Comparison of ENCODE assay signal across 8 mouse cellular contexts in the genomic region with DNA sequence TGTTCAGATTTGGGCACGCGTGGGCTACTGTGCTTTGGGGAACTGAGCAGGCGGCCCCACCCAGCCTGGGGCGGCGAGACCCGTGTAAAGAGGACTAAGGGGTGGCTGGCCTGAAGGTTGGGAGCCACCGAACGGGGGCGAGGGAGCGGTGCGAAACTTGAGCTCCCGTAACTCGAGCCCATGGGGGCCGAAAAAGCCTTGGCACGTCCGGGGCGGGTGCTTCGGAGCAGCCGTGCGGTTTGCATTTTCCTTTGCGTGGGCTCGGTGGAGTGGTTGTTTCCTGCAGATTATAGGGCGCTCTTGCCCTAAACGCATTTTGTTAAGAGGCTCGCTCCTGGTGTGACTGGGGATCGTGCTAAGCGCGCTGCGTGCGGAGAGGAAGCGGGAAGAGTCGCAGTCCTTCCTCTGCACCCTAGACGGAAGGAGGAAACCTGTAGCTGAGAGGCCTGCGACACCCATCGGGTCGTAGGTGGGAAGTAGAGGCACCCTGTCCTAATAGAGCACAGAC. TPM values are rescaled to one million over a fixed set of nuclear protein-coding genes. Genes with fewer than 3 reads are reported as not detected.
DNase-seq lines count a peak whose midpoint lies in the region; ATAC-seq and TF ChIP-seq lines count a peak whose summit lies in the region.

No protein-coding gene starts in this region.

- no peak for TF ChIP-seq CTCF in kidney, postnatal 0 days (IDR thresholded peaks at IDR 0.05; ENCODE audit: low read depth)
- no peak for TF ChIP-seq CTCF in Patski (IDR thresholded peaks at IDR 0.05)

- peaks cover 17% of the 10 kb centered on the region for H3K4me1 ChIP-seq in kidney, postnatal 0 days (replicated peaks; ENCODE audit: insufficient read depth, low read length)
- H3K4me1 ChIP-seq in hindbrain, embryonic 15.5 days (replicated peaks) = peaks cover 21% of the 10 kb centered on the region
- peaks cover 39% of the 10 kb centered on the region for H3K4me1 ChIP-seq in lung, embryonic 15.5 days

- peaks cover 23% of the 10 kb centered on the region for H3K36me3 ChIP-seq in kidney, postnatal 0 days (ENCODE audit: insufficient read depth, low read length)
- H3K36me3 ChIP-seq in hindbrain, embryonic 15.5 days = peaks cover 26% of the 10 kb centered on the region
- peaks cover 35% of the 10 kb centered on the region for H3K36me3 ChIP-seq in lung, embryonic 15.5 days

- H3K4me3 ChIP-seq in kidney, postnatal 0 days (replicated peaks; ENCODE audit: low read depth, low read length) = peak overlapping the region; percentile 96
- peak overlapping the region; percentile 91 for H3K4me3 ChIP-seq in hindbrain, embryonic 15.5 days
- peak overlapping the region; percentile 80 for H3K4me3 ChIP-seq in lung, embryonic 15.5 days

- under 1% methylated on average over 36 of the region's 36 CpGs for WGBS in kidney, postnatal 0 days
- WGBS in hindbrain, embryonic 15.5 days = 0% methylated on average over 36 of the region's 36 CpGs
- under 1% methylated on average over 36 of the region's 36 CpGs for WGBS in lung, embryonic 15.5 days

- peak; percentile 70 for DNase-seq in kidney, postnatal 0 days (ENCODE audit: low spot score)
- DNase-seq in kidney, adult 11 months = no peak
- DNase-seq in Patski (ENCODE audit: low read depth, low spot score) = no peak
- peak; percentile 52 to 53 for DNase-seq in right cerebral cortex, postnatal 10 days (ENCODE audit: low spot score in 2 of 2)
- DNase-seq in kidney, postnatal 25 days = no peak

- H3K9ac ChIP-seq in kidney, postnatal 0 days (ENCODE audit: low read depth, low read length) = peak overlapping the region; percentile 91
- H3K9ac ChIP-seq in hindbrain, embryonic 15.5 days = peak overlapping the region; percentile 90
- H3K9ac ChIP-seq in lung, embryonic 15.5 days = peak overlapping the region; percentile 87

- no peaks in the 10 kb centered on the region for H3K27me3 ChIP-seq in kidney, postnatal 0 days (ENCODE audit: insufficient read depth, low read length)
- no peaks in the 10 kb centered on the region for H3K27me3 ChIP-seq in Patski
- no peaks in the 10 kb centered on the region for H3K27me3 ChIP-seq in hindbrain, embryonic 15.5 days
- H3K27me3 ChIP-seq in lung, embryonic 15.5 days = no peaks in the 10 kb centered on the region

- peak overlapping the region; percentile 99 for H3K4me2 ChIP-seq in kidney, postnatal 0 days (ENCODE audit: low read length)
- peak overlapping the region; percentile 93 for H3K4me2 ChIP-seq in hindbrain, embryonic 15.5 days
- H3K4me2 ChIP-seq in lung, embryonic 15.5 days = peak overlapping the region; percentile 80

- in situ Hi-C loops in Patski (cut with MboI; ENCODE audit: low pct_unique_long_range_greater_than_20kb) = no loop called here

- ATAC-seq in kidney, postnatal 0 days (replicated peaks; ENCODE audit: low FRiP score, low read depth) = peak; percentile 7
- peak; percentile 45 for ATAC-seq in Patski
- peak; percentile 45 for ATAC-seq in erythroblast, adult 5-6 weeks (replicated peaks; ENCODE audit: low FRiP score, poor library complexity, severe bottlenecking)
- ATAC-seq in hindbrain, embryonic 15.5 days (ENCODE audit: low FRiP score, low read depth) = no peak
- ATAC-seq in lung, embryonic 15.5 days (ENCODE audit: borderline replicate concordance, extremely low read depth, low FRiP score, low TSS enrichment) = 0 out of 2 replicates have a peak, but pooled peaks have one; percentile 7

- H3K9me3 ChIP-seq in kidney, postnatal 0 days (replicated peaks; ENCODE audit: low read length) = no peaks in the 10 kb centered on the region
- H3K9me3 ChIP-seq in hindbrain, embryonic 15.5 days = no peaks in the 10 kb centered on the region
- H3K9me3 ChIP-seq in lung, embryonic 15.5 days = no peaks in the 10 kb centered on the region

- POLR2A ChIA-PET in Patski (lab: Charles Lee) = interaction anchor here (1.0 kb wide), 1 partner anchor 8 kb away, joined by 3 read pairs; no protein-coding TSS in a partner anchor

- peak overlapping the region; percentile 95 for H3K27ac ChIP-seq in kidney, postnatal 0 days
- peak overlapping the region; percentile 91 for H3K27ac ChIP-seq in hindbrain, embryonic 15.5 days (replicated peaks)
- peak overlapping the region; percentile 96 for H3K27ac ChIP-seq in lung, embryonic 15.5 days

- CTCF ChIA-PET in Patski (lab: Charles Lee) = no interaction called here

RNA-seq across cellular contexts. Expression of gene Ldha, which starts 4.8 kb away (rescaled TPM):
- 890 and 943 TPM in 2 replicates for polyA plus RNA-seq in kidney, postnatal 0 days (2015; fragmentation: Nextera tagmentation; extraction: Ambion mirVana)
- 752 TPM for polyA plus RNA-seq in Patski (2021)
- total RNA-seq in erythroblast, adult 5-6 weeks (2015; ENCODE audit: low replicate concordance) = 108 and 109 TPM in 2 replicates
- 53.0 and 92.1 TPM in 2 replicates for total RNA-seq in erythroblast, adult 5-6 weeks (2017; ENCODE audit: low replicate concordance)
- polyA plus RNA-seq in hindbrain, embryonic 15.5 days (2015; fragmentation: Nextera tagmentation; extraction: Ambion mirVana) = 696 and 729 TPM in 2 replicates
- 1,840 and 1,954 TPM in 2 replicates for polyA plus RNA-seq in lung, embryonic 15.5 days (2015; fragmentation: Nextera tagmentation; extraction: Ambion mirVana)

RNA-seq across cellular contexts. Expression of gene Ldhc, which starts 15.0 kb away (rescaled TPM):
- not detected in 2 replicates for polyA plus RNA-seq in kidney, postnatal 0 days (2015; fragmentation: Nextera tagmentation; extraction: Ambion mirVana)
- not detected for polyA plus RNA-seq in Patski (2021)
- total RNA-seq in erythroblast, adult 5-6 weeks (2015; ENCODE audit: low replicate concordance) = 3.8 TPM in 1 of 2 replicates, not detected in the other
- total RNA-seq in erythroblast, adult 5-6 weeks (2017; ENCODE audit: low replicate concordance) = 0.56 TPM in 1 of 2 replicates, not detected in the other
- polyA plus RNA-seq in hindbrain, embryonic 15.5 days (2015; fragmentation: Nextera tagmentation; extraction: Ambion mirVana) = 0.30 and 0.34 TPM in 2 replicates
- polyA plus RNA-seq in lung, embryonic 15.5 days (2015; fragmentation: Nextera tagmentation; extraction: Ambion mirVana) = 0.14 TPM in 1 of 2 replicates, not detected in the other

RNA-seq across cellular contexts. Expression of gene Gtf2h1, which starts 50.1 kb away (rescaled TPM):
- 39.1 and 43.6 TPM in 2 replicates for polyA plus RNA-seq in kidney, postnatal 0 days (2015; fragmentation: Nextera tagmentation; extraction: Ambion mirVana)
- polyA plus RNA-seq in Patski (2021) = 45.2 TPM
- total RNA-seq in erythroblast, adult 5-6 weeks (2015; ENCODE audit: low replicate concordance) = 11.3 and 21.3 TPM in 2 replicates
- total RNA-seq in erythroblast, adult 5-6 weeks (2017; ENCODE audit: low replicate concordance) = 15.8 and 19.5 TPM in 2 replicates
- 39.5 and 41.2 TPM in 2 replicates for polyA plus RNA-seq in hindbrain, embryonic 15.5 days (2015; fragmentation: Nextera tagmentation; extraction: Ambion mirVana)
- 40.6 and 43.8 TPM in 2 replicates for polyA plus RNA-seq in lung, embryonic 15.5 days (2015; fragmentation: Nextera tagmentation; extraction: Ambion mirVana)

RNA-seq across cellular contexts. Expression of gene Hps5, which starts 50.2 kb away (rescaled TPM):
- polyA plus RNA-seq in kidney, postnatal 0 days (2015; fragmentation: Nextera tagmentation; extraction: Ambion mirVana) = 18.0 and 19.0 TPM in 2 replicates
- 34.4 TPM for polyA plus RNA-seq in Patski (2021)
- total RNA-seq in erythroblast, adult 5-6 weeks (2015; ENCODE audit: low replicate concordance) = 13.0 and 16.5 TPM in 2 replicates
- total RNA-seq in erythroblast, adult 5-6 weeks (2017; ENCODE audit: low replicate concordance) = 4.7 and 10.7 TPM in 2 replicates
- 13.2 and 14.4 TPM in 2 replicates for polyA plus RNA-seq in hindbrain, embryonic 15.5 days (2015; fragmentation: Nextera tagmentation; extraction: Ambion mirVana)
- polyA plus RNA-seq in lung, embryonic 15.5 days (2015; fragmentation: Nextera tagmentation; extraction: Ambion mirVana) = 19.3 and 21.3 TPM in 2 replicates

Comparison
In these comparisons a context has a peak if more than half of its experiments do, and no peak if none do; other contexts are left out.
1. DNase-seq: peak in kidney, postnatal 0 days (single experiment) and right cerebral cortex, postnatal 10 days (2 of 2); none in kidney, adult 11 months (single experiment), Patski (single experiment) and kidney, postnatal 25 days (0 of 2).
2. Peak in every context shown above with its lines, with median percentiles within 50 percentile points of each other: H3K27ac ChIP-seq, H3K4me2 ChIP-seq, H3K4me3 ChIP-seq and H3K9ac ChIP-seq.